Mouse (Mus musculus) right cerebral cortex, postnatal 36 days (tissue): ENCODE data around the gene Slc6a13.

Experiments used
- DNase-seq, 2 experiments: peaks; one replicate each; pipeline ENCODE4 v3.0.0; 2022; ENCODE audit warnings: low spot score in 2 of 2, mixed read lengths in 1 of 2

Gene Slc6a13

GRCm38 (mm10) chr6:121299954-121300353, at the start of gene Slc6a13:
Gene Slc6a13, plus strand, starts transcription at chr6:121300227.
- no peak for DNase-seq

DNA sequence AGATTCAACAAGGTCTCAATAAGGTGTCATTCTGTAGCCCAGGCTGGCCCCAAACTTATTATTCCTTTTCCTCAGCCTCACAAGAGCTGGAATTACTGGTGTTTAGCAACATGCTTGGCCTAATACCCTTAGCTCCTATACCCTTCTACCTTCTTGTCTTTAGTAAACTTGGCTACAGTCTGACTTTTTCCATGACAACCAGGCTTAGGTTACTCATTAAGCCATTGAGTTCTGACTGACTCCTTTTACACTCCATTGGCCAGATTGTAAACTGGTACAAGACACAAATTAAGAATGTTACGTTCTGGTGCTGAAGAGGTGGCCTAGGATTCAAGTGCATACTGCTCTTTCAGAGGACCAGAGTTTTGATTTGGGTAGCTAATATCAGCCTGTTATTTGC, 49.6 kb upstream of the Slc6a13 start:
- no peak for DNase-seq

DNA sequence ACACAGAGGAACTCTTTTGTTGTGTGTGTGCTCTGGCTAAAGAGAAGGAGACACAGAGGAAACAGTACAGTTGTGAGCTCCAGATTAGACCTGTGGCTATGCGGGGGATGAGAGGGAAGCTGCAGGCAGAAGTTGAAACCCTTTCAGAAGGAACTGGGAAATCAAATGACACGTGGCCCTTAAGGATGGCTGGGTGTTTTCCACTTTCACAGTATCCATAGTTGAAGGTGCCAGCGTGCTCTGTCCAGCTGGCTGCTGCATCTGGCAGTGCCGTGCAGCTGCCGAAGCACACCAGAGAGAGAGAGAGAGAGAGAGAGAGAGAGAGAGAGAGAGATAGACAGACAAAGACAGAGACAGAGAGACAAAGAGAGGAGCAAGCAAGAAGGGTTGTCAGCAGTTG, 48.8 kb upstream of the Slc6a13 start:
- DNase-seq = no peak

GRCm38 (mm10) chr6:121260548-121260947, 39.5 kb upstream of the Slc6a13 start:
- DNase-seq = peak; percentile 31 to 47

- DNase-seq = no peak
Measured at GRCm38 (mm10) chr6:121261233-121261632, 38.8 kb upstream of the Slc6a13 start.

DNA sequence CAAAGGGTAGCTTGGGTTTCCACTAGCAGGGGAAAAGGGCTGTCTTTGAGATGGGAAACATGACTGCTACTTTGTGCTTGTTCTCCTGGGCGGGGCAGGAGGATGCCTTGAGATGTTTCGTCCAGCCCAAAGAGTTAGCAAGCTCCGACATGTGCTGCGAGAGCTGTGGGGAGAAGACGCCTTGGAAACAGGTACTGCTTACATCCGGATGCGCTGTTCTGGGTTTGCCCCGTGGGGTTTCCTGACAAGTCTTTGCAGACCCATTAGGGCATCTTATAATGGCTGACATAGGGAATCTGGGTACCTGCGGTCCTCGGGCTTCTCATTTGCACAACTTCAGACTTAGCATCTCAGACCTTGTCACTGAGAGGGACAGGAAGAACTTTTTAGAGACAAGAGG, 38.0 kb upstream of the Slc6a13 start:
- no peak for DNase-seq

DNA sequence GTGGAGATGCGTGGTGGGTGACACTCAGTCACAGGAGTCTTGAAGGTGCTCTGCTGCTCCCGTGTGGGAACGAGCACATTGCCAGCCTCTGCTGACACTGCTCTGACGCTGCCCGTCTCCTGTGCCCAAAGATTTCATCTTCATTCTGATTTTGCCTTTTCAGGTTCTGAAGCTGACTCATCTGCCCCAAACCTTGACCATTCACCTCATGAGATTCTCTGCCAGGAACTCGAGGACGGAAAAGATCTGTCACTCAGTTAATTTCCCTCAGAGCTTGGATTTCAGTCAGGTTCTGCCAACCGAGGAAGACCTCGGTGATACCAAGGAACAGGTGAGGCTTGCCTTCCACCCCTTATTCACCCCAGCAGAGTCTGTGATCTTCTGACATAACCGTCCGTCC, 37.5 kb upstream of the Slc6a13 start:
- no peak for DNase-seq

- DNase-seq = no peak
Measured at GRCm38 (mm10) chr6:121270156-121270555, 29.9 kb upstream of the Slc6a13 start.

DNA sequence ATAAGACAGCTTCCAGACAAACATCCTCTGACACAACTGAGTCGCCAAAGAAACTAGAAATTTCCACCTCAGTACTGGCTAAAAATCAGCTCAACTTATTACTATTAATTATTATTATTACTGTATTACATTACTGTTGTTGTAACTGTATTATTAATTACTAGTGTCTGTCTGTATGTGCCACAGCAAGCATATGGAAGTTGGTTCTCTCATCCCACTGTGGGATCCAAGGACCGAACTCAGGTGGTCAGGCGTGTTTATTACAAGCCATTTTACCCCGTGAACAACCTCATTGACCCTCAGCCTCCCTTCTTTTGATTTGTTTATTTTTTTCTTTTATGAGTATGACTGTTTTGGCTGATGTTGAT, 28.3 kb upstream of the Slc6a13 start:
- no peak for DNase-seq

GRCm38 (mm10) chr6:121272075-121272800, 27.8 kb upstream of the Slc6a13 start:
- DNase-seq = peak; percentile 58 to 62

DNA sequence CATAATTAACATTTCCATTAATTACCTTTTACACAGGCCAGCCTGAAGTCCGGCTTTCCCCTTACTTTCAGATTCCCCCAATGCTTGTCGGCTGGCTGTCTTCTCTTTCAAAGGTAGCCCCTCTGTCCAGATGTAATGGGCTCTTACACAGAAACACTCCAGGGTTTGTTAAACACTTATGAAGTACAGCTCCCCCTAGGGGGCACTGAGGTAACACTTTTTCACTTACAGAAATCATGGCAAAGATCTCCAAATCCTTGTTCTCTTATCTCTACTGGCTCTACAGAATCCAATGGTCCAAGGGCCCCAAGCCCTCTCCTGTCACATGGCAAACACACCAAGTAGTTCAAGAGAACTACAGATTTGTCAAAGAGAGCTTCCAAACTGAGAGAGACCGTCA, 25.7 kb upstream of the Slc6a13 start:
- DNase-seq = no peak

- DNase-seq = no peak
Measured at GRCm38 (mm10) chr6:121284132-121284531, 15.9 kb upstream of the Slc6a13 start.

DNA sequence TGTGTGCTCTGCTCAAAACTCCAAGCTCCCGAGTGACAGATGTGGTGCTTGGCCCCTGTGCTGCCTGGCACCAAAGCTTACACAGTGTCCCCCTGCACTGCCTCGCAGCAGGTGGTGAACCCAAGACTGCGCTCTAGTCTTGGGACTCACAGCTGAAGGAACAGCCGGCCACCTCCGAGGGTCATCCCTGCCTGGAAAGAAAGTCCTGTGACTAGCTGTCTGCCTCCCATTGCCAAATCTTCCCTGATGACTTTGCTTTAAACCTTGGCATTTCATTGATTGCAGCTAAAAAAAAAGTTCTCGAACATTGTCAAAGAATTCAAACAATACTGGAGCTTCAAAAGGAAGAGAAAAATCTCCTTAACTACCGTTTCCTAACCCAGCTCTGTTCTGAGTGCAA, 710 bp upstream of the Slc6a13 start:
- DNase-seq = no peak

GRCm38 (mm10) chr6:121300504-121300903, 477 bp downstream of the Slc6a13 start:
- DNase-seq = no peak

- DNase-seq = no peak
Measured at GRCm38 (mm10) chr6:121303466-121304220, 3.6 kb downstream of the Slc6a13 start.

GRCm38 (mm10) chr6:121304630-121305029, 4.6 kb downstream of the Slc6a13 start:
- DNase-seq = no peak

DNA sequence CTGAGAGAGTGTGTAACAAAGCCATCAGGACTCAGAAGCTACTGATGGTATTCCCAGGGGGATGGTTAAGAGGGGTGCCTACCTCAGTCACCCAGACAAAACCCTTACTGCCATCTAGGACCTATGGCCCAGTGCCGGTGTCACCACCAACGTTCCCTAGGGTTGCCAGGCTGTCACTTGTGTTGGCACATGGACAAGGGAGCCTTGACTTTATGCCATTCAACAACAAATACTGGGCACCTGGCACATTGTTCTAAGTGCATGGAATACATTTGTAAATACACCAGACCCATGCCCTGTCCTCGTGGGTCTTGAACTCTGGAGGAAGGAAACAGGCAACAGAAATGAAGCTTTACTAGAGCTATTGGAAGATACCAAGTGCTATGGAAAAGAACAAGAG, 5.5 kb downstream of the Slc6a13 start:
- DNase-seq = no peak

GRCm38 (mm10) chr6:121310984-121311383, 11.0 kb downstream of the Slc6a13 start:
- DNase-seq = no peak

- DNase-seq = no peak
Measured at GRCm38 (mm10) chr6:121319099-121319498, 19.1 kb downstream of the Slc6a13 start.

DNA sequence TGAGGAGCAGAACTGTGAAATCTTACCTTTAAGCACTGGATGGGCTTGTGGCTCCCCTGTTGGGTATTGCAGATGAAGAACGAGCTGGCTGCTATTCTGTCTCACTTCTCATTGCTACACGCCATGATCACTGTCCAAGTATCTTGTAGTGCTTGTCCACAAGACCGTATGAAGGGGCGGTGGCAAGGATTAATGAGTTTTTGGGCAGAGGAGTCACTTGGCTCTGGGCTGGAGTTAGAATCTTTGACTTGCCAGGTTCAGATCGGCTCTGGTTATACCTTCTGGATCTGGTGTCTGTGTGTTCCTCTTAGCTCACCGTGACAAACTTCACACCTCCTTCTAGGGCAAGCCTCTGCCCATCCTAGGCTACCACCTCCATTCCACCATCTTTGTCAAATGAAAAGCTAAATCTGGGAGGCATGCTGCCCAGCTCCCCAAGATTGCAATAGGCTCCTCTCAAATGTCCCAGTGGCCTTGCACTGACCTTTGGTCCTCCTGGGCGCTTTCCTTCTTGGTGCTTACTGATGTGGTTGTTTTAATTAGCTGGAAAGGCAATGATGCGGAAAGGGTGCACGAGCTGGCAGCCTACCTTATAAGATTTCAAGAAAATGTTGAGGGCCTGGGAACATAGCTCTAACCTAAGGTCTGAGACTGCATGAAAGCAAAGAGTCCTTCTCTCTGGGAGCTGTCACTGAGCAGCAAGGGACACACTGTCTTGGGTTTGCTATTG, 22.5 kb downstream of the Slc6a13 start:
- no peak for DNase-seq

DNA sequence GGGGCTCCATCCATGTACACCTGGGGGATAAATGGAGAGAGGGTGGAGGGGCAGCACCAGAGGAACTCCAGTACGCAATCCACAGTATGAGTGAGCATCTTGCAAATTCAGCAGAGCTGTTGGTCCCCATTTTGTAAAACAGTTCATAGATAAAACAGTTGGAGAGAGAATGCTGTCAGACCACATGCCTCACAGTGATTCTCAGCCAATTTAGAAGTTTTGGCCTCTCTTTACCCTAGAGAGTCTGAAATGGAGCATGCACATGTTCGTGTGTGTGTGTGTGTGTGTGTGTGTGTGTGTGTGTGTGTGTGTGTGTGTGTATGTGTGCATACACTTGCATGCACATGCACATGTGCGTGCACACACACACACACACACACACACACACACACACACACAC, 25.3 kb downstream of the Slc6a13 start:
- DNase-seq = no peak

- DNase-seq = no peak
Measured at GRCm38 (mm10) chr6:121325740-121326139, 25.7 kb downstream of the Slc6a13 start.
